Mouse (Mus musculus) CH12.LX (cell line): Measurements from ENCODE around the gene Tbr1. TPM values are rescaled to one million over a fixed set of nuclear protein-coding genes. Genes with fewer than 3 reads are reported as not detected.

ENCODE experiments used
- DNase-seq: peaks from one replicate; pipeline ENCODE4 v3.0.0-alpha.2; 2013; ENCODE audit errors: extremely low read depth
- H3K27ac ChIP-seq: 2 replicates; pipeline ENCODE4 v1.5.1; 2012; ENCODE audit warnings: low read depth, mild to moderate bottlenecking, control low read depth, moderate library complexity; ENCODE audit not compliant: insufficient read depth
- H3K27me3 ChIP-seq: replicated peaks from 2 replicates; pipeline ENCODE3; 2012; ENCODE audit warnings: inconsistent platforms
- H3K36me3 ChIP-seq, 2 experiments: replicated peaks in 1 of 2; 2 replicates each; pipeline versions ENCODE3 to v1.6.1; 2012; ENCODE audit warnings: inconsistent platforms in 1 of 2, low read length in 1 of 2, mild to moderate bottlenecking in 1 of 2, mixed read lengths in 1 of 2, moderate library complexity in 1 of 2; ENCODE audit not compliant: control insufficient read depth in 1 of 2, insufficient read depth in 1 of 2
- H3K4me1 ChIP-seq, 2 experiments: 2 replicates each; pipeline ENCODE4 v1.6.1; 2012; ENCODE audit warnings: inconsistent platforms in 1 of 2, moderate library complexity in 1 of 2; ENCODE audit not compliant: insufficient read depth in 2 of 2, control insufficient read depth in 1 of 2
- H3K4me2 ChIP-seq: 2 replicates; pipeline ENCODE4 v1.6.1; 2012; ENCODE audit warnings: low read depth, mild to moderate bottlenecking, control low read depth; ENCODE audit not compliant: poor library complexity, insufficient read depth, severe bottlenecking
- H3K4me3 ChIP-seq, 3 experiments: fragments of 150-350 bp in 1 of 3; sonication (generic) in 1 of 3; replicated peaks in 1 of 3; 2 replicates each; pipeline versions ENCODE3 to v1.5.1; 2011 to 2012; ENCODE audit warnings: low read depth in 2 of 3, low read length in 2 of 3, mild to moderate bottlenecking in 2 of 3, moderate library complexity in 2 of 3, control low read depth in 1 of 3, improper control_type of control experiment in 1 of 3, inconsistent platforms in 1 of 3, mixed read lengths in 1 of 3; ENCODE audit not compliant: poor library complexity in 1 of 3
- H3K79me2 ChIP-seq: replicated peaks from 2 replicates; pipeline ENCODE4 v1.6.1; 2012; ENCODE audit warnings: mild to moderate bottlenecking, moderate library complexity; ENCODE audit not compliant: control insufficient read depth, poor library complexity, insufficient read depth, severe bottlenecking; ENCODE audit errors: extremely low read depth
- H3K9ac ChIP-seq: 2 replicates; pipeline ENCODE4 v1.6.1; 2012; ENCODE audit warnings: low read depth, mild to moderate bottlenecking, control low read depth, moderate library complexity; ENCODE audit not compliant: insufficient read depth
- H3K9me3 ChIP-seq: replicated peaks from 2 replicates; pipeline ENCODE3; 2012; ENCODE audit warnings: low read length, inconsistent platforms, mixed read lengths
- BHLHE40 ChIP-seq: IDR thresholded peaks from 2 replicates; pipeline ENCODE4 v1.6.1; 2011; ENCODE audit warnings: mild to moderate bottlenecking, low read depth, low read length, improper control_type of control experiment
- EP300 ChIP-seq: IDR thresholded peaks from 2 replicates; pipeline ENCODE4 v1.6.1; 2011; ENCODE audit warnings: low read length, improper control_type of control experiment
- JUND ChIP-seq: conservative IDR thresholded peaks from 2 replicates; pipeline ENCODE4 v1.6.1; 2011; ENCODE audit warnings: low read depth, low read length, improper control_type of control experiment
- MAZ ChIP-seq: IDR thresholded peaks from 2 replicates; pipeline ENCODE4 v1.6.1; 2012; ENCODE audit warnings: low read depth, mild to moderate bottlenecking, inconsistent platforms, low read length, improper control_type of control experiment, moderate library complexity
- MXI1 ChIP-seq: IDR thresholded peaks from 2 replicates; pipeline ENCODE4 v1.6.1; 2011; ENCODE audit warnings: mild to moderate bottlenecking, low read depth, low read length, improper control_type of control experiment
- NRF1 ChIP-seq: IDR thresholded peaks from 2 replicates; pipeline ENCODE4 v1.6.1; 2014; ENCODE audit warnings: low read depth, mild to moderate bottlenecking, inconsistent platforms, low read length, improper control_type of control experiment, moderate library complexity
- UBTF ChIP-seq: IDR thresholded peaks from 2 replicates; pipeline ENCODE4 v1.6.1; 2012; ENCODE audit warnings: low read depth, mild to moderate bottlenecking, inconsistent platforms, low read length, improper control_type of control experiment, moderate library complexity
- USF2 ChIP-seq: conservative IDR thresholded peaks from 2 replicates; pipeline ENCODE4 v1.6.1; 2011; ENCODE audit warnings: low read depth, low read length, improper control_type of control experiment
- dilution Hi-C: fragments of 300-500 bp; cut with MboI; formaldehyde crosslinking; loops from 2 replicates; pipeline ENCODE4 v1.14.3; 2020; ENCODE audit warnings: low sequenced_read_pairs; ENCODE audit not compliant: extremely low pct_unique_long_range_greater_than_20kb, extremely low pct_ligation_motif_present
- in situ Hi-C: fragments of 300-500 bp; cut with MboI; formaldehyde crosslinking; loops from 3 replicates; pipeline ENCODE4 v1.14.3; 2019; ENCODE audit warnings: low sequenced_read_pairs, low pct_ligation_motif_present, low pct_unique_long_range_greater_than_20kb, mixed read lengths
- polyA plus RNA-seq: library from polyadenylated mRNA; unstranded; fragments of >175 nt; gene quantifications from 2 replicates; pipeline ENCODE4 v1.2.1, GENCODE M21; 2012; ENCODE audit warnings: low read depth; ENCODE audit not compliant: insufficient read length
- total RNA-seq, 2 experiments: library from RNA; depleted of rRNA; stranded (reverse); fragments of 300-350 nt in 1 of 2; fragments of >200 nt in 1 of 2; gene quantifications; 2 replicates each; pipeline ENCODE4 v1.2.3; 2012 to 2014

Gene Tbr1
- total and polyA plus RNA-seq, 3 experiments: 0.05 to 0.34 (median 0.10) TPM

DNA sequence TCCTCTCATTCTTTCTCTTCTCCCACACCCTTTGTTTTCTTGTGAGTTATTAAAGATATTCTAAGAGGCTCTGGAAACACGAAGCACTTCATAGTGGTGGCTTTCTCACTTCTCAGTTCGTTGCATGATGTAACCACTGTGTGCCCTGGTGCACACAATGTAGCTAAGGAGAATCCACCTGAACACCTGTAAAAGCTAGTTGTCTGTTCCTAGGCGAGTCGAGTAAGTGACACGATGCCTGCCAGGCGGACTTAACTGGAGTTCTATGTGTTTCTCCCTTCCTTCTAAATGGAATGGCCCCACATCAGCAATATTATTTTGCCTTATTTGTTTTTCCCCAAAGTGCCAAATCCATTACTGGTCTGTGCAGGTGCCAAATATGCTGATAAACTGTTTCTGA is 10.4 kb downstream of the Tbr1 start:
- no peaks in the 10 kb centered on the region for H3K79me2 ChIP-seq
- H3K4me3 ChIP-seq: no peak overlapping the region
- in situ Hi-C loops: no loop called here
- no peak overlapping the region for H3K9ac ChIP-seq
- TF ChIP-seq BHLHE40: no peak
- no peak for TF ChIP-seq USF2
- TF ChIP-seq JUND: no peak
- TF ChIP-seq NRF1: no peak
- no peak for TF ChIP-seq EP300
- TF ChIP-seq, all 38 proteins: peak for 0
- Histone ChIP-seq H3K36me3 (peaks cover 9 to 12% of the 10 kb centered on the region in 2 experiments), H3K9me3 (peaks cover 23% of the 10 kb centered on the region), H3K27ac (no peak overlapping the region), H3K4me1 (peaks cover 0 to 8% of the 10 kb centered on the region in 2 experiments; a peak in 2 of 4 replicates), H3K27me3 (no peaks in the 10 kb centered on the region), H3K4me2 (no peak overlapping the region)
- dilution Hi-C loops: no loop called here
- no peak for DNase-seq

DNA sequence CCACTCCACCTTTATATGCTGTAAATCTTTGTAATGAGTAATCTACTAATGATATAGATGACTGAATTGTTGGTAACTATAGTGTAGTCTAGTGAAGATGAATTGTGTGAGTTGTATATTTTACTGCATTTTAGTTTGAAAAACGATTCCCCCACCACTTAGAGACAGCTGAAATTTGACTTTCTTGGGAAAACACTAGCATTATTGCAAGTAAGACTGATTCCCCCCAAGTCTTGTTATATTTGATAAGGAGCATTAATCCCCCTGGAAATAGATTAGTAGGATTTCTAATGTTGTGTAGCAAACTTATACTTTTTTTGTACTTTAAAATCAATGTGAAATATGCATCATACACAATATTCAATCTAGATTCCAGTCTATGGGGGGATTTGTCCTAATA is 10.8 kb downstream of the Tbr1 start:
- H3K36me3 ChIP-seq: peaks cover 9 to 12% of the 10 kb centered on the region in 2 experiments
- dilution Hi-C loops: no loop called here
- no peak overlapping the region for H3K9ac ChIP-seq
- peaks cover 0 to 4% of the 10 kb centered on the region in 2 experiments; a peak in 2 of 4 replicates for H3K4me1 ChIP-seq
- no peak for TF ChIP-seq UBTF
- TF ChIP-seq, all 38 proteins: peak for 0
- no peak for DNase-seq
- in situ Hi-C loops: no loop called here
- Histone ChIP-seq H3K27me3 (no peaks in the 10 kb centered on the region), H3K27ac (no peak overlapping the region), H3K9me3 (peaks cover 23% of the 10 kb centered on the region), H3K4me3 (no peak overlapping the region), H3K4me2 (no peak overlapping the region), H3K79me2 (no peaks in the 10 kb centered on the region)

DNA sequence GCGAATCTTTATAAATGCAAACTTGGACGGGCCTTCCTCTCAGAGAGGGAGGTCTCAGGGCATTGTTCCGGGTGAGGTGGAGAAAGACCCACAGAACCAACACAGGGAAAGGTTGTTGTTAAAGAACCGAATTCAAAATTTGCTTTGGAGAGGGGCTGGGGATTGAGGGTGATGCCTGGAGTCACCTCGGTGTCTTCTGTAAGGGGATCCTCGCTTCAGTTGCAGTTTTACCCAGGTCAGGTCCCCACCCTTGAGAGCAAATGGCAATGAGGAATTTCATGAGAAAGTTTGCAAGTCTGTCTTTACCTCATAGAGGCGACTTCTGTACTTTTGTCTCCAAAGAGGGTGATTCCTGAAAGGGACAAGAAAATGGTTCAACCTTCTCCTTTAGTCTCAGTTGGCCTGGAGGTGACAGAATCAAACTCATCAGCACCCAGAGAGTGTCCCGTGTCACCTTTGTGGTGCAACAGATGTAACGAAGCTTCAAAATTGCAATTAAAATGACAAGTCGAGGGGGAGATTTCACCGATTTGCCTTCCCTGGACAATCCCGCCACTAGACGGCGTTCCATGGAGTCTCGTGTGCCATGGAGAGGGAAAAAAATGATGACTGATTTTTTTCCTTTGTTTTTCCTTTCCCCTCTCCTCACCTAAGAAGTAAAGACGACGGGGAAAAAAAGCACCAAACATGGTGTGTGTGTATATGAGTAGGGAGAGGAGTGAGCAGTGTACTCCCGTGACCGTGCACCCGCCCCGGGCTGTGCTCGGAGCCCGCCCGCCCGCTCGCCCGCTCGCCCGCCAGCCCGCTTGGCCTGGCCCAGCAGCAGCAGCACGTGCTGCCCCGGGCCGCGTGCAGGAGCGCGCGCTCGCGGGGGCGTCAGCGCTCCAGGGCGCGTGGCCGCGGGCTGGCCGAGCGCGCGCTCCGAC is 12.1 kb downstream of the Tbr1 start:
- dilution Hi-C loops: no loop called here
- Histone ChIP-seq H3K36me3 (peaks cover 9 to 12% of the 10 kb centered on the region in 2 experiments), H3K27ac (no peak overlapping the region), H3K4me3 (no peak overlapping the region), H3K4me2 (no peak overlapping the region), H3K79me2 (no peaks in the 10 kb centered on the region), H3K4me1 (no peaks in the 10 kb centered on the region), H3K9ac (no peak overlapping the region), H3K9me3 (peaks cover 23% of the 10 kb centered on the region), H3K27me3 (no peaks in the 10 kb centered on the region)
- no peak for DNase-seq
- no peak for TF ChIP-seq UBTF
- no peak for TF ChIP-seq MXI1
- TF ChIP-seq MAZ: no peak
- in situ Hi-C loops: no loop called here
